Comparison of ENCODE assay signal across 9 mouse cellular contexts in the genomic region with DNA sequence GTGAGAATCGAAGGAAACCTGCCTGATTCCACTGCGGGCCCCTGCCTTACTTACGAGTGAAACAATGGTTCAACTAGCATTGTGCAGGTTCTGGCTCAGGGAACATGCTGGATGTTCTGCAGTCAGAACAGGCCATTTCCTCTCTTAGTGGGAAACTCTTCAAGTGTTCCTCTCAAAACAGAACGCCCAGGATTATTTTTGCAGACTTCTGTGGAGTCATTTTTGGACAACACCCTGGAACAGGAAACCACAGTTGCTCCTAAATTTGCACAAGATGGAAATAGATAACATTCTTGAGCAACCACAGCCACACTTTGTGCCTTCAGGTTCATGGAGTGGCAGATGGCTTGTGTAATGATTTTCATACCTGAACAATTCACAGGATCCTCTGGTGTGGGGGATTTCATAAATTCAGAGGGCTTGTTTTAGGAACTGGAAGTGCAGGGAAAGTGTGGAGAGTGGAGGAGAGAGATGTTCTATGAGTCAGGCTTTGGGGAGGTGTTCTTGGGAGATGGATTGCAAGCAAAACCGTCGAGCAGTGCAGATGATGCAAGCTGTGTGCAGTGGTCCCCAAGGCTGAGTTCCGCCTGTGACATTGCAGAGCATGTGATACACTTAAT.
DNase-seq lines count a peak whose midpoint lies in the region; ATAC-seq and TF ChIP-seq lines count a peak whose summit lies in the region.
"Had no signal": no experiment of that assay in that cellular context is flagged by ENCODE, and none has a peak within 500 bp of the region (broad histone marks: within the 10 kb centered on the region; RNA-seq: fewer than 3 reads in every experiment).

No protein-coding gene starts in this region.

- TF ChIP-seq CTCF in heart, adult 2 months (IDR thresholded peaks at IDR 0.05) = no peak
- TF ChIP-seq CTCF in thymus, adult 2 months (IDR thresholded peaks at IDR 0.05; ENCODE audit: borderline replicate concordance, control insufficient read depth, extremely low read depth, insufficient read depth, low read length, poor library complexity) = no peak

- WGBS in heart, adult 2 months = 34% methylated on average over 7 of the region's 7 CpGs
- WGBS in heart, embryonic 12.5 days = 64% methylated on average over 7 of the region's 7 CpGs
- 68% methylated on average over 7 of the region's 7 CpGs for WGBS in heart, embryonic 13.5 days
- 81% methylated on average over 7 of the region's 7 CpGs for WGBS in hindbrain, embryonic 13.5 days
- 35% methylated on average over 7 of the region's 7 CpGs for WGBS in thymus, adult 2 months

- peak overlapping the region; percentile 50 for H3K9ac ChIP-seq in heart, adult 2 months (ENCODE audit: low read depth, low read length)
- no peak overlapping the region for H3K9ac ChIP-seq in heart, embryonic 12.5 days
- no peak overlapping the region for H3K9ac ChIP-seq in heart, embryonic 13.5 days
- no peak overlapping the region for H3K9ac ChIP-seq in hindbrain, embryonic 13.5 days
- H3K9ac ChIP-seq: limb, embryonic 13.5 days had no signal

- peak; percentile 42; the same call in 1 of the 2 replicates for TF ChIP-seq POLR2A in heart, adult 2 months (IDR thresholded peaks at IDR 0.05; ENCODE audit: insufficient read depth, low read depth, low read length)
- TF ChIP-seq POLR2A in thymus, adult 2 months (IDR thresholded peaks at IDR 0.05; ENCODE audit: control insufficient read depth, extremely low read depth, insufficient read depth, low read length, poor library complexity) = no peak

- no peak for ATAC-seq in heart, embryonic 12.5 days (ENCODE audit: insufficient number of reproducible peaks, low FRiP score)
- ATAC-seq in heart, embryonic 13.5 days (ENCODE audit: extremely low read depth, insufficient number of reproducible peaks, low FRiP score, low TSS enrichment) = no peak
- ATAC-seq in hindbrain, embryonic 13.5 days (ENCODE audit: low FRiP score) = no peak

- H3K79me2 ChIP-seq in heart, adult 2 months (replicated peaks; ENCODE audit: control insufficient read depth, insufficient read depth, low read length) = peaks cover 5% of the 10 kb centered on the region; the same call in 1 of the 2 replicates

- no peak overlapping the region for H3K4me2 ChIP-seq in heart, embryonic 12.5 days
- H3K4me2 ChIP-seq in heart, embryonic 13.5 days = no peak overlapping the region
- H3K4me2 ChIP-seq in hindbrain, embryonic 13.5 days = no peak overlapping the region
- H3K4me2 ChIP-seq: limb, embryonic 13.5 days had no signal

- H3K4me3 ChIP-seq in heart, adult 2 months = no peak overlapping the region
- H3K4me3 ChIP-seq in heart, embryonic 12.5 days = no peak overlapping the region
- no peak overlapping the region for H3K4me3 ChIP-seq in heart, embryonic 13.5 days
- H3K4me3 ChIP-seq in hindbrain, embryonic 13.5 days = no peak overlapping the region
- H3K4me3 ChIP-seq in thymus, adult 2 months (ENCODE audit: control insufficient read depth, insufficient read depth, low read length) = no peak overlapping the region
- H3K4me3 ChIP-seq: limb, embryonic 13.5 days had no signal

- H3K27me3 ChIP-seq in heart, adult 2 months (ENCODE audit: control insufficient read depth, insufficient read depth, low read length) = no peaks in the 10 kb centered on the region
- no peaks in the 10 kb centered on the region for H3K27me3 ChIP-seq in heart, embryonic 12.5 days (replicated peaks)
- no peaks in the 10 kb centered on the region for H3K27me3 ChIP-seq in heart, embryonic 13.5 days (replicated peaks)
- no peaks in the 10 kb centered on the region for H3K27me3 ChIP-seq in hindbrain, embryonic 13.5 days
- no peaks in the 10 kb centered on the region for H3K27me3 ChIP-seq in thymus, adult 2 months (ENCODE audit: control insufficient read depth, insufficient read depth, low read length)
- H3K27me3 ChIP-seq: limb, embryonic 13.5 days had no signal

- H3K36me3 ChIP-seq in heart, adult 2 months (ENCODE audit: control insufficient read depth, insufficient read depth, low read length) = peaks cover 20% of the 10 kb centered on the region
- no peaks in the 10 kb centered on the region for H3K36me3 ChIP-seq in heart, embryonic 12.5 days
- H3K36me3 ChIP-seq in heart, embryonic 13.5 days = no peaks in the 10 kb centered on the region
- no peaks in the 10 kb centered on the region for H3K36me3 ChIP-seq in hindbrain, embryonic 13.5 days
- H3K36me3 ChIP-seq in thymus, adult 2 months (ENCODE audit: control insufficient read depth, insufficient read depth, low read length) = no peaks in the 10 kb centered on the region
- H3K36me3 ChIP-seq: limb, embryonic 13.5 days had no signal

- H3K27ac ChIP-seq in heart, adult 2 months = peak overlapping the region; percentile 78
- no peak overlapping the region for H3K27ac ChIP-seq in heart, embryonic 12.5 days (ENCODE audit: poor library complexity, severe bottlenecking)
- 0 out of 2 replicates have a peak overlapping the region, but pooled peaks have one; percentile 16 for H3K27ac ChIP-seq in heart, embryonic 13.5 days (replicated peaks)
- H3K27ac ChIP-seq in hindbrain, embryonic 13.5 days = no peak overlapping the region
- H3K27ac ChIP-seq in thymus, adult 2 months (ENCODE audit: control insufficient read depth, insufficient read depth, low read length) = no peak overlapping the region
- H3K27ac ChIP-seq: limb, embryonic 13.5 days had no signal

- TF ChIP-seq EP300 in heart, adult 2 months (IDR thresholded peaks at IDR 0.05; ENCODE audit: insufficient read depth, low read depth, low read length) = peak; percentile 69

- DNase-seq in heart, adult 2 months = peak; percentile 60 to 74
- DNase-seq in R1 (ENCODE audit: low read depth, low spot score) = peak; percentile 13
- peak; percentile 37 to 92 for DNase-seq in left cerebral cortex, postnatal 25 days (ENCODE audit: low spot score in 2 of 2)
- no peak for DNase-seq in layer of hippocampus, adult 11-12 months (ENCODE audit: low spot score)
- no peak for DNase-seq in thymus, adult 2 months

- intact Hi-C loops in heart, adult 2 months (cut with DNase I) = loop anchor here (1.0 to 5.0 kb wide), 6 partner anchors 55 to 326 kb away; no protein-coding TSS in a partner anchor
- intact Hi-C loops in left cerebral cortex, postnatal 25 days (cut with DNase I) = loop anchor here (1.0 to 10.0 kb wide), 6 partner anchors 26 to 324 kb away; no protein-coding TSS in a partner anchor

- peaks cover 31% of the 10 kb centered on the region for H3K4me1 ChIP-seq in heart, adult 2 months (ENCODE audit: control insufficient read depth, insufficient read depth, low read length)
- peaks cover 6% of the 10 kb centered on the region for H3K4me1 ChIP-seq in heart, embryonic 12.5 days (replicated peaks)
- 0 out of 2 replicates have a peak, but pooled peaks cover 10% of the 10 kb centered on the region for H3K4me1 ChIP-seq in heart, embryonic 13.5 days
- peaks cover 4% of the 10 kb centered on the region; the same call in 1 of the 2 replicates for H3K4me1 ChIP-seq in hindbrain, embryonic 13.5 days (replicated peaks)
- no peaks in the 10 kb centered on the region for H3K4me1 ChIP-seq in thymus, adult 2 months (replicated peaks; ENCODE audit: control insufficient read depth, insufficient read depth, low read length)

- no peaks in the 10 kb centered on the region for H3K9me3 ChIP-seq in heart, embryonic 12.5 days (replicated peaks)
- H3K9me3 ChIP-seq in heart, embryonic 13.5 days = no peaks in the 10 kb centered on the region
- no peaks in the 10 kb centered on the region for H3K9me3 ChIP-seq in hindbrain, embryonic 13.5 days
- H3K9me3 ChIP-seq: limb, embryonic 13.5 days had no signal

Comparison
In these comparisons a context has a peak if more than half of its experiments do, and no peak if none do; other contexts are left out.
1. H3K27ac ChIP-seq: peak in heart, adult 2 months (single experiment) and heart, embryonic 13.5 days (single experiment); none in heart, embryonic 12.5 days (single experiment), hindbrain, embryonic 13.5 days (single experiment) and thymus, adult 2 months (single experiment).
2. DNase-seq: peak in heart, adult 2 months (2 of 2), R1 (single experiment) and left cerebral cortex, postnatal 25 days (2 of 2); none in layer of hippocampus, adult 11-12 months (single experiment) and thymus, adult 2 months (single experiment).